Mouse (Mus musculus): ENCODE data around the gene Nkd1. TPM values are rescaled to one million over a fixed set of nuclear protein-coding genes. Genes with fewer than 3 reads are reported as not detected.
A peak's percentile ranks its signal among the peaks of the same experiment; 100 is the strongest.

Gene Nkd1
- polyA plus RNA-seq, 1 experiment from 2014 or later = 57.4 TPM

DNA sequence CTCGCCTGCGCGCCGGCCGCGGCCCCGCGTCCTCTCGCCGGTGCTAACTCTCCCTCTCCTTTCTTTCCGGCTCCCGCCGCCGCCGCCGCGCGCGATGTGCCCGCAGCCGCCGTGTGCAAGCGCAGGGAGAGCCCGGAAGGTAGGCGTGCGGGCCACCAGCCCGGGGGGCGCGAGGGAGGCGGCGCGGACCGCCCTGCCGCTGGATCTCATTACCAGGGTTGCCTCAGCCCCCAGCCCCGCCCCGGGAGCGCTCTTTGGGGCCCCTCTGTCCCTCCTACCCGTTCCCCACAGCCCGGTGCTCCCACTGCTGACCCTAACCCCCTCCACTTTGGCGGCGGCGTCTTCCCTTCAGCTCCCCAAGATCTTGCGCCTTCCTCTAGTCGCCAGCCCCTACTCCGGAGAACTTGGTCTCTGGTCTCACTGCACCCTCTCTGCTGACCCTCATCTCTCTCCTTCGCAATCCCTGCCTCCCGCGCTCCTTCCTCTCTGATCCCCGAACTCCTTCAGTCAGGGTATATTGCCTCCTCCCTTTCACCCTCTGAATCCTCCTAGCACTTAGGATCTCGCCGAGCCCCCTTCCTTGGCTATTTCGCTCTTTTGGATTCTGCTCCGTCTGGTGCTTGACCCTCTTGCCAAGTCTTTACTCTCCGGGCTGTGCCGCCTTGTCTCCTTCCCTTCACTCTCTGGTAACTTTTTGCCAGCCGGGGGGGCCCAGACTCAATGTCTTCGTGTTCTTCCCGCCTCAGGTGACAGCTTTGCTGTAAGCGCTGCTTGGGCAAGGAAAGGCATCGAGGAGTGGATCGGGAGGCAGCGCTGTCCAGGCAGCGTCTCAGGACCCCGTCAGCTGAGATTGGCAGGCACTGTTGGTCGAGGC, 624 bp downstream of the Nkd1 start:
- WGBS = under 1% methylated on average over 41 of the region's 65 CpGs
- peak overlapping the region; percentile 78 for H3K27ac ChIP-seq (replicated peaks)
- H3K9ac ChIP-seq (ENCODE audit: low read length) = peak overlapping the region; percentile 81
- no peaks in the 10 kb centered on the region for H3K4me1 ChIP-seq (replicated peaks; ENCODE audit: control insufficient read depth, insufficient read depth)
- DNase-seq (ENCODE audit: low spot score) (peak; percentile 43), ATAC-seq (ENCODE audit: low FRiP score, low TSS enrichment) (peak; percentile 54)
- no peaks in the 10 kb centered on the region for H3K9me3 ChIP-seq (ENCODE audit: control insufficient read depth, low read length)
- no peaks in the 10 kb centered on the region for H3K27me3 ChIP-seq (ENCODE audit: control insufficient read depth, insufficient read depth, low read length)
- TF ChIP-seq CTCF (IDR thresholded peaks at IDR 0.05; ENCODE audit: low read depth) (no peak), EP300 (optimal IDR thresholded peaks at IDR 0.05) (no peak)
- H3K36me3 ChIP-seq (ENCODE audit: control insufficient read depth, insufficient read depth, low read length) = no peaks in the 10 kb centered on the region
- peak overlapping the region; percentile 76 for H3K4me3 ChIP-seq (ENCODE audit: low read depth, low read length)
- peak overlapping the region; percentile 77 for H3K4me2 ChIP-seq (replicated peaks; ENCODE audit: low read depth)

DNA sequence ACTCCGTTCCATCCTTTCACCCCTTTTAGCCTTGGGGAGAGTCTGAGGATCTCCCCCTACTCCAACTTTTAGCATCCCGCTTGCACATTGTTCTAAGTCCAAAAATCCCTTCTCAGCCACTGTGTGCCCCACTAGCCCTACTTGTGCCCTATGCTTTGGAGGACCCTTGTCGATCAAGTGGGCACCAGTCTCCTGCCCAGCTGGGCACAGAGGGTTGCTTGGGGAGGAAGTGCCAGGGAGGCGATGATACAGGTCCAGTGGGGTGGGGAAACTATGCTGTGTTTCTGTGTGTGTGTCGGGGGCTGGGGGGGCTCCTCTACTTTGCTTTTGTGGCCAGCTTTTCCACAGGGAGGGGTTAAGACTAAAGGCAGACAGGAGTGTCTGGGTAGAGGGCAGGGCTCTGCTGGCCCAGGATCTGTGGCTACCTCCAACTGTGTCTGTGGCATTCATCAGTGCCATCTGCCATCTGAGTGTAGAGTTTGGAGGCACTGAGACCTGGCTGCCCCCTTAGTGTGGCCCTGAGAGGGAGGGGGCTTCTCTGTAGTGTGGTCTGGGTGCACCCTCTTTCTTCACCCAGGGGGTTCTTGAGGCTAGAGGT, 1.4 kb downstream of the Nkd1 start:
- Histone ChIP-seq H3K27ac (replicated peaks) (no peak overlapping the region), H3K27me3 (ENCODE audit: control insufficient read depth, insufficient read depth, low read length) (no peaks in the 10 kb centered on the region), H3K4me1 (replicated peaks; ENCODE audit: control insufficient read depth, insufficient read depth) (no peaks in the 10 kb centered on the region), H3K9me3 (ENCODE audit: control insufficient read depth, low read length) (no peaks in the 10 kb centered on the region), H3K9ac (ENCODE audit: low read length) (peak overlapping the region; percentile 81), H3K36me3 (ENCODE audit: control insufficient read depth, insufficient read depth, low read length) (no peaks in the 10 kb centered on the region), H3K4me2 (replicated peaks; ENCODE audit: low read depth) (peak overlapping the region; percentile 77), H3K4me3 (ENCODE audit: low read depth, low read length) (peak overlapping the region; percentile 76)
- DNase-seq (ENCODE audit: low spot score) (no peak), ATAC-seq (ENCODE audit: low FRiP score, low TSS enrichment) (no peak)
- 19% methylated on average over 5 of the region's 5 CpGs for WGBS
- TF ChIP-seq CTCF (IDR thresholded peaks at IDR 0.05; ENCODE audit: low read depth) = no peak
- TF ChIP-seq EP300 (optimal IDR thresholded peaks at IDR 0.05) = no peak

DNA sequence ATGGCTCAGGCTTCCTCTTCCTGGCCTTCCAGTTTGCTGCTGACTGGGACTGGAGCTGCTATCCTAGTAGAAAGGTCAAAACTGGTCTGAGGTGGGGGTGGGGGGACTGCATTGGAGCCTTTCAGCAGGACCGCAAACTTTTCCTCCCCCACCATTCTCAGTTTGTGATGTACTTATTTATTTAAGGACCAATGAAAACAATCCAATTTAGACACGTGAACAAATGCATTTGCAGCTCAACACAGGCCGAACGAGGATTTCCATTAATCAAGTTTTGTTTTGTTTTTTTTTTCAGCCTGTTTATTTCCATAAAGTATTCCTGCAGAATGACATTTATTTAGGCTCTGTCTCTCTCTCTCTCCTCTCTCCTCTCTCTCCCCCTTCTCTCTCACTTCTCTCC, 2.5 kb downstream of the Nkd1 start:
- no peak overlapping the region for H3K27ac ChIP-seq (replicated peaks)
- no peak for DNase-seq (ENCODE audit: low spot score)
- WGBS = 30% methylated on average over 4 of the region's 4 CpGs
- H3K27me3 ChIP-seq (ENCODE audit: control insufficient read depth, insufficient read depth, low read length) = no peaks in the 10 kb centered on the region
- H3K36me3 ChIP-seq (ENCODE audit: control insufficient read depth, insufficient read depth, low read length) = peaks cover 3% of the 10 kb centered on the region; the same call in 1 of the 2 replicates
- TF ChIP-seq EP300 (optimal IDR thresholded peaks at IDR 0.05) (no peak), CTCF (IDR thresholded peaks at IDR 0.05; ENCODE audit: low read depth) (no peak)
- H3K4me2 ChIP-seq (replicated peaks; ENCODE audit: low read depth) = peak overlapping the region; percentile 77
- no peaks in the 10 kb centered on the region for H3K4me1 ChIP-seq (replicated peaks; ENCODE audit: control insufficient read depth, insufficient read depth)
- no peaks in the 10 kb centered on the region for H3K9me3 ChIP-seq (ENCODE audit: control insufficient read depth, low read length)
- H3K9ac ChIP-seq (ENCODE audit: low read length) = no peak overlapping the region
- peak overlapping the region; percentile 76 for H3K4me3 ChIP-seq (ENCODE audit: low read depth, low read length)
- no peak for ATAC-seq (ENCODE audit: low FRiP score, low TSS enrichment)

DNA sequence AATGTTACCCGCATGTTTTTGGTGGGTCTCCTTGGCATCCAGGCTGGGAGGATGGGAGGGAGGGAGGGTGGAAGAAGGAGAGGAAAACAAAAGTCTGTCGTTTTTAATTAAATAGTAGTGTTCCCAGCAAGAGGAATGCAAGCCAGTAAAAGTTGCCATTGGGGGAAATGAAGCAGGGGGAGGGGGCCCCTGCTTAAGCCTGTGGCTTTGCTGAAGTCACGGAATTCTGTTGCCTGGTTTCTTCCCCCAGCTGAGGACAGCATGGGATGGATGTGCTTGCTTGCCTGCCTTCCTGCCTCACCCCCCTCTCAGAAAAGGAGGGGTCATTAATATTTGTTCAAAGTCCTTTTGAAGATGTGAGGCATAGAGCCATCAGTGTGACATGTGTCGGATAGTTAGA, 3.0 kb downstream of the Nkd1 start:
- 31% methylated on average over 4 of the region's 4 CpGs for WGBS
- DNase-seq (ENCODE audit: low spot score) (no peak), ATAC-seq (ENCODE audit: low FRiP score, low TSS enrichment) (no peak)
- H3K27me3 ChIP-seq (ENCODE audit: control insufficient read depth, insufficient read depth, low read length) = no peaks in the 10 kb centered on the region
- peaks cover 3% of the 10 kb centered on the region; the same call in 1 of the 2 replicates for H3K36me3 ChIP-seq (ENCODE audit: control insufficient read depth, insufficient read depth, low read length)
- H3K9ac ChIP-seq (ENCODE audit: low read length) = no peak overlapping the region
- H3K4me1 ChIP-seq (replicated peaks; ENCODE audit: control insufficient read depth, insufficient read depth) = no peaks in the 10 kb centered on the region
- peak overlapping the region; percentile 77; the same call in 1 of the 2 replicates for H3K4me2 ChIP-seq (replicated peaks; ENCODE audit: low read depth)
- H3K4me3 ChIP-seq (ENCODE audit: low read depth, low read length) = peak overlapping the region; percentile 6; the same call in 1 of the 2 replicates
- no peaks in the 10 kb centered on the region for H3K9me3 ChIP-seq (ENCODE audit: control insufficient read depth, low read length)
- TF ChIP-seq EP300 (optimal IDR thresholded peaks at IDR 0.05) (no peak), CTCF (IDR thresholded peaks at IDR 0.05; ENCODE audit: low read depth) (no peak)
- no peak overlapping the region for H3K27ac ChIP-seq (replicated peaks)

DNA sequence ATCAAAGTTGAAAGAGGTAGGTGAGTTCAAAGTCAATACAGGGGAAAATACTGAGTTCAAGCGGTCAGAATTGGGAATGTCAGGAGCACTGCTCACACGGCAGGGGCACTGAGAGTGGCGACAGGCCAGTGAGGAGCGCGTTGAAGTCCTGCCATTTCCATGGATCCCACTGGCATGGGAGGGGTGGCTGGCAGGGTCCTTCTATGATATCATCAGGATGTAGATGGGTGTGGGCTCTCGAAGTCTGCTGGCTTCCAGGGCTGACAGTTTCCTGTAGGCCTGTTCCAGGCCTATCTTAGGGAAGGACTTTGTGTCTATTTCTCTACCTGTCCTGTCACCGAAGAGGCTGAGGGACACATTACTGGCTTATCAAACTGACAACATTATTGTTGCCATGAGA, 3.7 kb downstream of the Nkd1 start:
- Histone ChIP-seq H3K27me3 (ENCODE audit: control insufficient read depth, insufficient read depth, low read length) (no peaks in the 10 kb centered on the region), H3K36me3 (ENCODE audit: control insufficient read depth, insufficient read depth, low read length) (peaks cover 3% of the 10 kb centered on the region; the same call in 1 of the 2 replicates), H3K27ac (replicated peaks) (no peak overlapping the region), H3K9ac (ENCODE audit: low read length) (no peak overlapping the region), H3K4me3 (ENCODE audit: low read depth, low read length) (no peak overlapping the region), H3K4me2 (replicated peaks; ENCODE audit: low read depth) (no peak overlapping the region), H3K4me1 (replicated peaks; ENCODE audit: control insufficient read depth, insufficient read depth) (no peaks in the 10 kb centered on the region), H3K9me3 (ENCODE audit: control insufficient read depth, low read length) (no peaks in the 10 kb centered on the region)
- no peak for DNase-seq (ENCODE audit: low spot score)
- ATAC-seq (ENCODE audit: low FRiP score, low TSS enrichment) = no peak
- 68% methylated on average over 7 of the region's 7 CpGs for WGBS
- TF ChIP-seq EP300 (optimal IDR thresholded peaks at IDR 0.05) (no peak), CTCF (IDR thresholded peaks at IDR 0.05; ENCODE audit: low read depth) (no peak)

DNA sequence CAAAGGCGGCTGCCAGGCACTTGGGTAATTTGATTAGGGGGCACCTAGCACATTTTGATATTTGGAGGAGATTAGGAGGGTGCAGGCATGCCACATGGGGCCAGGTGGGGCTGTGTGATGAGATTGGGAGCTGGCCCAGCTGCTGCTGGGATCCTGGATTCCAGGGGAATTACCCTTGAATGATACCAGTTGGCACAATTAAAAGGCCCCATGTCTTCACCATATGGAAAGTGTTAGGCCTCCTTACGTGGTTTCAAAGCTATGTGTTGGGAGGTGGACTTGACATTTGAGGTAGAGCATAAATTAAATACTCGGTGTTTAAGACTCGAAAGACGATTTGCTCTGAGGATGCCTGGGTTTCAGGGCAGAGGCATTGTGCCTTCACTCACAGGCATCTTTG, 5.1 kb downstream of the Nkd1 start:
- TF ChIP-seq CTCF (IDR thresholded peaks at IDR 0.05; ENCODE audit: low read depth) = no peak
- H3K27ac ChIP-seq (replicated peaks) = no peak overlapping the region
- ATAC-seq (ENCODE audit: low FRiP score, low TSS enrichment) = no peak
- no peaks in the 10 kb centered on the region for H3K4me1 ChIP-seq (replicated peaks; ENCODE audit: control insufficient read depth, insufficient read depth)
- no peak for DNase-seq (ENCODE audit: low spot score)
- H3K27me3 ChIP-seq (ENCODE audit: control insufficient read depth, insufficient read depth, low read length) = no peaks in the 10 kb centered on the region
- no peak overlapping the region for H3K9ac ChIP-seq (ENCODE audit: low read length)
- no peak overlapping the region for H3K4me2 ChIP-seq (replicated peaks; ENCODE audit: low read depth)
- WGBS = 68% methylated on average over 5 of the region's 5 CpGs
- H3K9me3 ChIP-seq (ENCODE audit: control insufficient read depth, low read length) = no peaks in the 10 kb centered on the region
- H3K4me3 ChIP-seq (ENCODE audit: low read depth, low read length) = no peak overlapping the region
- peaks cover 3% of the 10 kb centered on the region; the same call in 1 of the 2 replicates for H3K36me3 ChIP-seq (ENCODE audit: control insufficient read depth, insufficient read depth, low read length)
